Mouse (Mus musculus) neural tube, embryonic 11.5 days (tissue): Measurements from ENCODE around the gene Zfp128. TPM values are rescaled to one million over a fixed set of nuclear protein-coding genes. Genes with fewer than 3 reads are reported as not detected.

Experiments used
- ATAC-seq: fragments of 200-750 bp; cut with Nextera tagmentation; 2 replicates; pipeline ENCODE4 v1.8.0; 2017; ENCODE audit warnings: moderate number of reproducible peaks, mild to moderate bottlenecking, moderate TSS enrichment, moderate library complexity; ENCODE audit not compliant: insufficient read depth, low FRiP score, low TSS enrichment
- DNase-seq: peaks from one replicate; pipeline ENCODE4 v3.0.0-alpha.2; 2015; ENCODE audit warnings: low spot score
- H3K27ac ChIP-seq: fragments of 300-500 bp; sonication (generic); 2 replicates; pipeline ENCODE4 v1.5.1; 2014; ENCODE audit warnings: low read depth, mild to moderate bottlenecking, low read length
- H3K27me3 ChIP-seq: fragments of 300-500 bp; sonication (generic); 2 replicates; pipeline ENCODE4 v1.6.1; 2014; ENCODE audit warnings: mild to moderate bottlenecking, low read length, mixed read lengths; ENCODE audit not compliant: control insufficient read depth, insufficient read depth
- H3K36me3 ChIP-seq: fragments of 300-500 bp; sonication (generic); 2 replicates; pipeline ENCODE4 v1.6.1; 2014; ENCODE audit warnings: mild to moderate bottlenecking, low read length, moderate library complexity, mixed read lengths; ENCODE audit not compliant: control insufficient read depth, insufficient read depth
- H3K4me1 ChIP-seq: fragments of 300-500 bp; sonication (generic); 2 replicates; pipeline ENCODE4 v1.6.1; 2014; ENCODE audit warnings: low read length, mixed read lengths; ENCODE audit not compliant: control insufficient read depth, insufficient read depth
- H3K4me2 ChIP-seq: fragments of 300-500 bp; sonication (generic); 2 replicates; pipeline ENCODE4 v1.6.1; 2014; ENCODE audit warnings: low read depth, mild to moderate bottlenecking, moderate library complexity
- H3K4me3 ChIP-seq: fragments of 300-500 bp; sonication (generic); 2 replicates; pipeline ENCODE4 v1.5.1; 2014; ENCODE audit warnings: low read depth, low read length
- H3K9ac ChIP-seq: fragments of 300-500 bp; sonication (generic); 2 replicates; pipeline ENCODE4 v1.6.1; 2014; ENCODE audit warnings: mild to moderate bottlenecking, low read length
- H3K9me3 ChIP-seq: fragments of 300-500 bp; sonication (generic); 2 replicates; pipeline ENCODE4 v1.6.1; 2016; ENCODE audit warnings: low read length; ENCODE audit not compliant: control insufficient read depth
- WGBS: fragments of 180-500 bp; shearing (Covaris S2); extraction: QIAGEN DNeasy Blood & Tissue Kit; methylation state at CpG from one replicate; pipeline ENCODE4 v1.1.7; 2014; 5-methylcytosine and 5-hydroxymethylcytosine counted together
- polyA plus RNA-seq: library from polyadenylated mRNA; unstranded; fragments of >200 nt; fragmentation: Nextera tagmentation; extraction: Ambion mirVana; gene quantifications from 2 replicates; pipeline ENCODE4 v1.2.1, GENCODE M21; 2014

Zfp128 gene
- polyA plus RNA-seq, 1 experiment from 2014 or later = 7.0 TPM

GRCm38 (mm10) chr7:12887585-12887984 is 6.6 kb downstream of the Zfp128 start:
- no peaks in the 10 kb centered on the region for H3K9me3 ChIP-seq
- H3K36me3 ChIP-seq = peaks cover 15% of the 10 kb centered on the region
- no peak overlapping the region for H3K9ac ChIP-seq
- no peak overlapping the region for H3K27ac ChIP-seq
- H3K4me2 ChIP-seq = no peak overlapping the region
- no peak for DNase-seq
- 0 out of 2 replicates have a peak, but pooled peaks cover 1% of the 10 kb centered on the region for H3K4me1 ChIP-seq
- no peak for ATAC-seq
- no peak overlapping the region for H3K4me3 ChIP-seq
- WGBS = 90% methylated on average over 5 of the region's 5 CpGs
- no peaks in the 10 kb centered on the region for H3K27me3 ChIP-seq

DNA sequence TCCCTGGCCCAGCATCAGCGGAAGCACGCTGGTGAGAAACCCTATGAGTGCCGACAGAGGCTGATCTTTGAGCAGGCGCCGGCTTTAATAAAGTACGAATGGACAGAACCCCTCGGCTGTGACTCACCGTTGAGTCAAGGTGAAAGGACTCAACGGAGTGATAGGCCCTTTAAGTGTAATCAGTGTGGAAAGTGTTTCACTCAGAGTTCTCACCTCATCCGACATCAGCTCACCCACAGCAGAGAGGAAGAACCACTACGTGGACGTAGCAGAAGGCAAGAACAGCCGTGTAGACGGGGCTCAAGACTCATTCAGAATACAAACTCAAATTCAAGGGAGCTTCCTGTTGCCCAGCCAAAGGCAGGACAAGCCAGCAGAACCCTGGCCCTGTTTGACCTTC is 10.0 kb downstream of the Zfp128 start:
- no peak for ATAC-seq
- no peaks in the 10 kb centered on the region for H3K27me3 ChIP-seq
- 94% methylated on average over 14 of the region's 14 CpGs for WGBS

GRCm38 (mm10) chr7:12891334-12891733 is 10.4 kb downstream of the Zfp128 start:
- Histone ChIP-seq H3K4me3 (no peak overlapping the region), H3K9me3 (no peaks in the 10 kb centered on the region), H3K27ac (no peak overlapping the region), H3K9ac (no peak overlapping the region), H3K27me3 (no peaks in the 10 kb centered on the region), H3K36me3 (peaks cover 9% of the 10 kb centered on the region), H3K4me2 (no peak overlapping the region), H3K4me1 (no peaks in the 10 kb centered on the region)
- ATAC-seq (no peak), DNase-seq (no peak)
- 75% methylated on average over 1 of the region's 1 CpGs for WGBS

More for the DNA sequence above, 10.0 kb downstream of the Zfp128 start:
- Histone ChIP-seq H3K27ac (no peak overlapping the region), H3K9ac (no peak overlapping the region), H3K4me1 (no peaks in the 10 kb centered on the region), H3K9me3 (no peaks in the 10 kb centered on the region), H3K4me3 (no peak overlapping the region), H3K4me2 (no peak overlapping the region), H3K36me3 (peaks cover 12% of the 10 kb centered on the region)
- no peak for DNase-seq

DNA sequence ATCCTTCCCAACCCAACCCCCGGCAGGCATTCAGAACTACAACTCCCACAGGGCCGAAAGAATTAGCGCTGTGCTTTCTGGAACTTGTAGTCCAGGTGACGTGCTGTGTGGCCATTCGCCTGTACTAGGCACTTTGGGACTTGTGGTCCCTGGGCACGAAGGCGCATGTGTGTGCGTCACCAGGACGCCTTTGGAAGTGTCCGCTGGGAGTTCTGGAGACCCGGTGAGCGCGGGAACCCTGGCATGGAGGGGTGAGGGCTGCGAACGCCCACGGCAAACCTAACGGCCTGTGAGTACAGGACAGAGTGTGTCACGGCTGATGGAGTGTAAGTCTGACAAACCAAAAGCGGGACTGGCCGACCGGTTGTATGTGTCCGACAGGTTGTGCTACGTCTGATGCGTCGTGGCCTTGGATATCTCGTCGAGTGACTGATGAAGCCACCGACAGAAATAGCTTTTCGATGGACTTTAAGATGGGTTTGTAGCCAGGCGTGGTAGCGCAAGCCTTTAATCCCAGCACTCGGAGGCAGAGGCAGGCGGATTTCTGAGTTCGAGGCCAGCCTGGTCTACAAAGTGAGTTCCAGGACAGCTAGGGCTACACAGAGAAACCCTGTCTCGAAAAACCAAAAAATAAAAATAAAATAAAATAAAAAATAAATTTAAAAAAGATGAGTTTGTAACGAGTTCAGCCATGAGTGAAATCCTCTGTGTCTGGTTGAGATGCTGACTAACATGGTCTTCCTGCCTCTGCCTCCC is 16.9 kb downstream of the Zfp128 start, which contains the start of gene Zscan22:
TSS of gene Zscan22 (plus strand) at position 161 of the 756 bp plus-strand sequence.
- Histone ChIP-seq H3K27ac (no peak within 1 kb of the TSS), H3K27me3 (no peaks in the 10 kb centered on the region), H3K36me3 (no peaks in the 10 kb centered on the region), H3K4me2 (peak within 1 kb of the TSS; percentile 41), H3K9me3 (no peaks in the 10 kb centered on the region), H3K4me1 (0 out of 2 replicates have a peak, but pooled peaks cover 2% of the 10 kb centered on the region), H3K4me3 (peak within 1 kb of the TSS; percentile 54), H3K9ac (peak within 1 kb of the TSS; percentile 58)
- DNase-seq (peak; percentile 91), ATAC-seq (peak; percentile 97)
- WGBS = 7% methylated on average over 36 of the region's 36 CpGs

GRCm38 (mm10) chr7:12901517-12901916 is 20.5 kb downstream of the Zfp128 start:
- no peak for DNase-seq
- Histone ChIP-seq H3K27me3 (no peaks in the 10 kb centered on the region), H3K27ac (no peak overlapping the region), H3K4me1 (0 out of 2 replicates have a peak, but pooled peaks cover 2% of the 10 kb centered on the region), H3K4me2 (no peak overlapping the region), H3K9me3 (no peaks in the 10 kb centered on the region), H3K4me3 (no peak overlapping the region), H3K9ac (no peak overlapping the region), H3K36me3 (peaks cover 3% of the 10 kb centered on the region; the same call in 1 of the 2 replicates)
- WGBS = 92% methylated on average over 5 of the region's 5 CpGs
- ATAC-seq = no peak

- no peaks in the 10 kb centered on the region for H3K4me1 ChIP-seq
- no peak overlapping the region for H3K27ac ChIP-seq
- H3K4me3 ChIP-seq = no peak overlapping the region
- no peaks in the 10 kb centered on the region for H3K9me3 ChIP-seq
- DNase-seq (no peak), ATAC-seq (no peak)
- no peak overlapping the region for H3K4me2 ChIP-seq
- no peak overlapping the region for H3K9ac ChIP-seq
- 54% methylated on average over 10 of the region's 10 CpGs for WGBS
- H3K36me3 ChIP-seq = peaks cover 10% of the 10 kb centered on the region
- H3K27me3 ChIP-seq = no peaks in the 10 kb centered on the region
Observed at GRCm38 (mm10) chr7:12903623-12904022, 22.6 kb downstream of the Zfp128 start.

DNA sequence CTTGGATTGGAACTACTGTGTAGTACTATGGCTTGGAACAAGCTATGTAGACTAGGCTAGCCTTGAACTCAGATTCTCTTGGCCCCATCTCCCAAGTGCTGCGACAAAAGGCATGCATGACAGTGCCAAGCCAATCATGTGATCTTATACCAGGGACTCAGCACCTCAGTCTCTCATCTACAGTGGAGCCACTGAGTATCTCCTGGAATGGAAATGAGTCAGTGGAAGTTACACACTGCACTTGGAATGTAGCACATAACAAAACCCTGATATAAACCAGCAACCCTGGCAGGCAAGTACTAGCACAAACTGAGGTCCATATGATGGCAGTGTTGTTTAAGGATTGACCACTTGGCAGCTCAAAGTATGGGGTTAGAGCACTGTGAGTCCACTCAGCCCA is 24.2 kb downstream of the Zfp128 start:
- Histone ChIP-seq H3K9ac (no peak overlapping the region), H3K4me1 (no peaks in the 10 kb centered on the region), H3K4me3 (no peak overlapping the region), H3K9me3 (no peaks in the 10 kb centered on the region), H3K27ac (no peak overlapping the region), H3K4me2 (no peak overlapping the region), H3K27me3 (no peaks in the 10 kb centered on the region), H3K36me3 (peaks cover 10% of the 10 kb centered on the region)
- ATAC-seq (no peak), DNase-seq (no peak)
- WGBS = 93% methylated on average over 1 of the region's 1 CpGs

DNA sequence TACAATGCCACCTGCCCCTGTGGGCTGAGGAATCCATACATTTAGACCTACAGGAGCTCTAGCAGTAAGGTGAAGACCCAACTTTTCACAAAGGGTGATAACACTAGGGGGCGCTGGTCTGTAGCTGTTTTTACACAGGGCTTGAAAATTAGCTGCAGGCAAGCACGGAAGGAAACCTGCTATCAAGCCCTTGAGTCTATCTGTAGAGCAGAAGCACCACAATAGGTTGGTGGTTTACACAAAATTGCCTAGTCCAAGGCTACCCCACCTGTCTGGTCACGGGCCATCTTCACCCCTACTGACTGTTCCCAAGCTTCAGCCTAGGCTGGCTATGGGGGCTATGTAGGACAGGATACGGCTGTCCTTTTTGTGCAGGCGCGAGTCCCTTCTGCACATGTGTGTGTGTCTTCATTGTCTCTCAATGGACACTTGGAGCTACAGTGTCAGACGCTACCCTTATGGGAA is 28.6 kb downstream of the Zfp128 start:
- WGBS = 37% methylated on average over 7 of the region's 7 CpGs
- Histone ChIP-seq H3K27ac (no peak overlapping the region; the same call in 1 of the 2 replicates), H3K9ac (peak overlapping the region; percentile 71), H3K4me3 (peak overlapping the region; percentile 41), H3K27me3 (no peaks in the 10 kb centered on the region), H3K36me3 (peaks cover 10% of the 10 kb centered on the region), H3K9me3 (no peaks in the 10 kb centered on the region), H3K4me1 (no peaks in the 10 kb centered on the region), H3K4me2 (peak overlapping the region; percentile 49)
- DNase-seq = peak; percentile 72
- ATAC-seq = peak; percentile 33

- peak overlapping the region; percentile 41 for H3K4me3 ChIP-seq
- no peaks in the 10 kb centered on the region for H3K4me1 ChIP-seq
- H3K27me3 ChIP-seq = no peaks in the 10 kb centered on the region
- 9% methylated on average over 19 of the region's 19 CpGs for WGBS
- H3K4me2 ChIP-seq = peak overlapping the region; percentile 49
- H3K9me3 ChIP-seq = no peaks in the 10 kb centered on the region
- peak; percentile 70 for ATAC-seq
- peak overlapping the region; percentile 71 for H3K9ac ChIP-seq
- peak overlapping the region; percentile 56; the same call in 1 of the 2 replicates for H3K27ac ChIP-seq
- H3K36me3 ChIP-seq = peaks cover 10% of the 10 kb centered on the region
- DNase-seq = peak; percentile 71
Observed at GRCm38 (mm10) chr7:12910181-12910668, 29.2 kb downstream of the Zfp128 start.
